Comparison of ENCODE assay signal across 15 mouse cellular contexts in the genomic region with DNA sequence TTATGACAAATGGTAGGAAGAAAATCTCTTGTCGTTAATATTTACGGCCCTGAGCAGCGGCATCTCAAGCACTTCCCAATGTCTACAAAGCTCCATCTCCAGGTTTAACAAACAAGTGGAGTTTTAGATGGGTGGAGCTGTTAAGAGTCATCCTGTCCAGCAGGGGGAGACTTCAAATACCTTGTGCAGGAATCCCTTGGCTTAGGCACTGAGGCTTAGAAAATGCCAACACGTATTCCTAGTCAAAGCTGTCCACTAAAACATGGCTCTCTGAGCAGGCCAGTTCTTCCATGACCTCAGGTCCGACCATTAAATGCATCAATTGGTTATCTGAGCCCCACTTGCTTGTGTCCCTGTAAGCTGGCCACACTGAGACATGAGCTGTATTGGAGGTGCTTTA. TPM values are rescaled to one million over a fixed set of nuclear protein-coding genes. Genes with fewer than 3 reads are reported as not detected.
DNase-seq lines count a peak whose midpoint lies in the region; ATAC-seq and TF ChIP-seq lines count a peak whose summit lies in the region.
"Had no signal": no experiment of that assay in that cellular context is flagged by ENCODE, and none has a peak within 500 bp of the region (broad histone marks: within the 10 kb centered on the region; RNA-seq: fewer than 3 reads in every experiment).

No protein-coding gene starts in this region.

- no peak overlapping the region for H3K9ac ChIP-seq in forebrain, postnatal 0 days
- H3K9ac ChIP-seq: heart, embryonic 13.5 days; hindbrain, embryonic 15.5 days; midbrain, embryonic 12.5 days; neural tube, embryonic 15.5 days had no signal

- DNase-seq in forebrain, postnatal 0 days, result peak; percentile 13
- DNase-seq in forebrain, embryonic 10.5 days (ENCODE audit: extremely low spot score, low spot score), result no peak
- no peak for DNase-seq in left cerebral cortex, adult 2 months (ENCODE audit: extremely low spot score in 1 of 2, low spot score in 2 of 2)
- no peak for DNase-seq in left cerebral cortex, postnatal 4 days
- DNase-seq in A20 (ENCODE audit: low read depth, low spot score), result peak; percentile 30
- no peak for DNase-seq in brain, embryonic 14.5 days (ENCODE audit: low read depth)
- no peak for DNase-seq in frontal cortex, postnatal 14 days (ENCODE audit: low spot score in 2 of 2)
- DNase-seq: cerebellum, adult 8-10 months; right cerebral cortex, postnatal 14 days; thymus, postnatal 36 days had no signal

- no peak overlapping the region for H3K4me2 ChIP-seq in forebrain, postnatal 0 days (ENCODE audit: low read depth)
- H3K4me2 ChIP-seq: heart, embryonic 13.5 days; hindbrain, embryonic 15.5 days; midbrain, embryonic 12.5 days; neural tube, embryonic 15.5 days had no signal

- 92% methylated on average over 5 of the region's 5 CpGs for WGBS in forebrain, postnatal 0 days
- WGBS in forebrain, embryonic 10.5 days, result 92% methylated on average over 5 of the region's 5 CpGs

- intact Hi-C loops in left cerebral cortex, adult 2 months (cut with DNase I), result loop anchor here (2.0 kb wide), 1 partner anchor 77 kb away; no protein-coding TSS in a partner anchor
- intact Hi-C loops in left cerebral cortex, postnatal 4 days (cut with DNase I), result no loop called here

- no peaks in the 10 kb centered on the region for H3K27me3 ChIP-seq in forebrain, postnatal 0 days (ENCODE audit: insufficient read depth, low read length)
- H3K27me3 ChIP-seq in forebrain, embryonic 10.5 days (ENCODE audit: poor library complexity, severe bottlenecking), result no peaks in the 10 kb centered on the region
- H3K27me3 ChIP-seq: heart, embryonic 13.5 days; hindbrain, embryonic 15.5 days; midbrain, embryonic 12.5 days; neural tube, embryonic 15.5 days had no signal

- no peak overlapping the region for H3K4me3 ChIP-seq in forebrain, postnatal 0 days (ENCODE audit: low read depth, low read length)
- H3K4me3 ChIP-seq in forebrain, embryonic 10.5 days, result no peak overlapping the region
- H3K4me3 ChIP-seq in left cerebral cortex, adult 2 months, result no peak overlapping the region
- H3K4me3 ChIP-seq: heart, embryonic 13.5 days; hindbrain, embryonic 15.5 days; midbrain, embryonic 12.5 days; neural tube, embryonic 15.5 days had no signal

- H3K36me3 ChIP-seq in forebrain, postnatal 0 days (ENCODE audit: insufficient read depth), result peaks cover 65% of the 10 kb centered on the region
- peaks cover 98% of the 10 kb centered on the region for H3K36me3 ChIP-seq in forebrain, embryonic 10.5 days (replicated peaks)

- TF ChIP-seq POLR2A in brain, embryonic 14.5 days (IDR thresholded peaks at IDR 0.05; ENCODE audit: borderline replicate concordance, extremely low read depth, insufficient read depth, insufficient read length, poor library complexity, severe bottlenecking), result no peak

- no peak overlapping the region for H3K27ac ChIP-seq in forebrain, postnatal 0 days (ENCODE audit: low read depth, low read length)
- H3K27ac ChIP-seq in forebrain, embryonic 10.5 days, result no peak overlapping the region
- no peak overlapping the region for H3K27ac ChIP-seq in left cerebral cortex, adult 2 months
- H3K27ac ChIP-seq: heart, embryonic 13.5 days; hindbrain, embryonic 15.5 days; midbrain, embryonic 12.5 days; neural tube, embryonic 15.5 days had no signal

- H3K9me3 ChIP-seq in forebrain, postnatal 0 days (ENCODE audit: low read length), result no peaks in the 10 kb centered on the region
- H3K9me3 ChIP-seq in forebrain, embryonic 10.5 days, result no peaks in the 10 kb centered on the region
- H3K9me3 ChIP-seq: heart, embryonic 13.5 days; hindbrain, embryonic 15.5 days; midbrain, embryonic 12.5 days; neural tube, embryonic 15.5 days had no signal

- H3K4me1 ChIP-seq in forebrain, postnatal 0 days (ENCODE audit: insufficient read depth), result no peaks in the 10 kb centered on the region
- H3K4me1 ChIP-seq in forebrain, embryonic 10.5 days, result no peaks in the 10 kb centered on the region
- H3K4me1 ChIP-seq: heart, embryonic 13.5 days; hindbrain, embryonic 15.5 days; midbrain, embryonic 12.5 days; neural tube, embryonic 15.5 days had no signal

- ATAC-seq in forebrain, postnatal 0 days, result no peak
- ATAC-seq in megakaryocyte progenitor cell, adult 5-6 weeks (replicated peaks; ENCODE audit: poor library complexity), result no peak

- peak; percentile 61 for TF ChIP-seq CTCF in forebrain, postnatal 0 days (IDR thresholded peaks at IDR 0.05; ENCODE audit: low read depth)
- TF ChIP-seq CTCF in left cerebral cortex, adult 2 months (IDR thresholded peaks at IDR 0.05), result peak; percentile 54
- peak; percentile 19; the same call in 1 of the 2 replicates for TF ChIP-seq CTCF in brain, embryonic 14.5 days (IDR thresholded peaks at IDR 0.05; ENCODE audit: borderline replicate concordance, extremely low read depth, insufficient read depth, insufficient read length)

RNA-seq across cellular contexts. Expression of a gene that starts 17.5 kb away (rescaled TPM):
- total RNA-seq in forebrain, postnatal 0 days (2014; rRNA removed), result 262 and 284 TPM in 2 replicates
- 386 and 390 TPM in 2 replicates for polyA plus RNA-seq in forebrain, postnatal 0 days (2015; fragmentation: Nextera tagmentation; extraction: Ambion mirVana)
- polyA plus RNA-seq in forebrain, embryonic 10.5 days (2016; fragmentation: Nextera tagmentation; extraction: Ambion mirVana), result 175 TPM in 2 replicates
- 100 to 1,000 TPM; 178 to 181 TPM for total RNA-seq in left cerebral cortex, adult 2 months (2021)
- total RNA-seq in left cerebral cortex, postnatal 4 days (2021), result 100 to 1,000 TPM; 145 to 167 TPM
- 72.7 and 121 TPM in 2 replicates for polyA plus RNA-seq in brain, embryonic 14.5 days (2012; rRNA removed)
- total RNA-seq in megakaryocyte progenitor cell, adult 5-6 weeks (2015), result 73.8 and 74.5 TPM in 2 replicates
- 65.9 and 78.6 TPM in 2 replicates for total RNA-seq in megakaryocyte progenitor cell, adult 5-6 weeks (2017)

RNA-seq across cellular contexts. Expression of a gene that starts 29.1 kb away (rescaled TPM):
- total RNA-seq in forebrain, postnatal 0 days (2014; rRNA removed), result 52.1 and 58.3 TPM in 2 replicates
- polyA plus RNA-seq in forebrain, postnatal 0 days (2015; fragmentation: Nextera tagmentation; extraction: Ambion mirVana), result 31.5 and 38.2 TPM in 2 replicates
- polyA plus RNA-seq in forebrain, embryonic 10.5 days (2016; fragmentation: Nextera tagmentation; extraction: Ambion mirVana), result 13.1 and 14.8 TPM in 2 replicates
- total RNA-seq in left cerebral cortex, adult 2 months (2021), result 100 to 1,000 TPM in 1 of 2 experiments, 10 to 100 TPM in 1; 97.8 to 104 TPM
- total RNA-seq in left cerebral cortex, postnatal 4 days (2021), result 10 to 100 TPM; 64.1 to 67.3 TPM
- 37.2 and 38.8 TPM in 2 replicates for polyA plus RNA-seq in brain, embryonic 14.5 days (2012; rRNA removed)
- 6.0 and 6.6 TPM in 2 replicates for total RNA-seq in megakaryocyte progenitor cell, adult 5-6 weeks (2015)
- total RNA-seq in megakaryocyte progenitor cell, adult 5-6 weeks (2017), result 6.9 and 7.1 TPM in 2 replicates

RNA-seq across cellular contexts. Expression of a gene that starts 45.0 kb away (rescaled TPM):
- 69.0 and 85.8 TPM in 2 replicates for total RNA-seq in forebrain, postnatal 0 days (2014; rRNA removed)
- polyA plus RNA-seq in forebrain, postnatal 0 days (2015; fragmentation: Nextera tagmentation; extraction: Ambion mirVana), result 13.9 and 17.4 TPM in 2 replicates
- 16.4 and 16.9 TPM in 2 replicates for polyA plus RNA-seq in forebrain, embryonic 10.5 days (2016; fragmentation: Nextera tagmentation; extraction: Ambion mirVana)
- total RNA-seq in left cerebral cortex, adult 2 months (2021), result 10 to 100 TPM; 69.6 to 72.8 TPM
- total RNA-seq in left cerebral cortex, postnatal 4 days (2021), result 100 to 1,000 TPM; 138 to 140 TPM
- polyA plus RNA-seq in brain, embryonic 14.5 days (2012; rRNA removed), result 66.6 and 84.4 TPM in 2 replicates
- total RNA-seq in megakaryocyte progenitor cell, adult 5-6 weeks (2015), result 0.07 TPM in 1 of 2 replicates, not detected in the other
- total RNA-seq in megakaryocyte progenitor cell, adult 5-6 weeks (2017), result 0.04 TPM in 1 of 2 replicates, not detected in the other

Comparison
In these comparisons a context has a peak if more than half of its experiments do, and no peak if none do; other contexts are left out.
1. DNase-seq: peak in forebrain, postnatal 0 days (single experiment) and A20 (single experiment); none in forebrain, embryonic 10.5 days (single experiment), left cerebral cortex, adult 2 months (0 of 2), left cerebral cortex, postnatal 4 days (single experiment), brain, embryonic 14.5 days (single experiment) and frontal cortex, postnatal 14 days (0 of 2).
2. RNA of a gene that starts 45.0 kb away (total RNA-seq): 138 to 140 TPM in left cerebral cortex, postnatal 4 days, 69.0 to 85.8 TPM in forebrain, postnatal 0 days and 69.6 to 72.8 TPM in left cerebral cortex, adult 2 months; 0.04 to 0.07 TPM in megakaryocyte progenitor cell, adult 5-6 weeks; every median in the first group is over 10 times any median in the second.
3. Peak in every context shown above with its lines, with median percentiles within 50 percentile points of each other: CTCF ChIP-seq.